Comparison of ENCODE assay signal across 10 mouse cellular contexts in genomic region chr7:4900523-4900851, GRCm38 (mm10). TPM values are rescaled to one million over a fixed set of nuclear protein-coding genes. Genes with fewer than 3 reads are reported as not detected.
DNase-seq lines count a peak whose midpoint lies in the region; ATAC-seq and TF ChIP-seq lines count a peak whose summit lies in the region.
"Had no signal": no experiment of that assay in that cellular context is flagged by ENCODE, and none has a peak within 500 bp of the region (broad histone marks: within the 10 kb centered on the region; RNA-seq: fewer than 3 reads in every experiment).

No protein-coding gene starts in this region.

- peaks cover 18% of the 10 kb centered on the region for H3K4me1 ChIP-seq in heart, embryonic 13.5 days
- peaks cover 77% of the 10 kb centered on the region for H3K4me1 ChIP-seq in E14TG2a.4 (replicated peaks; ENCODE audit: low read depth, low read length)
- no peaks in the 10 kb centered on the region for H3K4me1 ChIP-seq in hindbrain, embryonic 11.5 days (replicated peaks; ENCODE audit: control insufficient read depth, insufficient read depth, low read length)

- intact Hi-C loops in heart, postnatal 10 days (cut with DNase I) = no loop called here

- no peak for TF ChIP-seq CTCF in E14TG2a.4 (conservative IDR thresholded peaks at IDR 0.05; ENCODE audit: low read length)

- no peaks in the 10 kb centered on the region for H3K36me3 ChIP-seq in heart, embryonic 13.5 days
- H3K36me3 ChIP-seq in E14TG2a.4 (ENCODE audit: insufficient read depth, low read length) = peaks cover 29% of the 10 kb centered on the region
- no peaks in the 10 kb centered on the region for H3K36me3 ChIP-seq in hindbrain, embryonic 11.5 days (ENCODE audit: control insufficient read depth, insufficient read depth, low read length)

- 17% methylated on average over 10 of the region's 11 CpGs for WGBS in heart, embryonic 13.5 days
- WGBS in hindbrain, embryonic 11.5 days = 36% methylated on average over 9 of the region's 11 CpGs

- peak overlapping the region; percentile 49 for H3K4me3 ChIP-seq in heart, embryonic 13.5 days
- peak overlapping the region; percentile 53; the same call in 1 of the 2 replicates for H3K4me3 ChIP-seq in E14TG2a.4 (replicated peaks; ENCODE audit: low read length)
- 0 out of 2 replicates have a peak overlapping the region, but pooled peaks have one; percentile 2 for H3K4me3 ChIP-seq in hindbrain, embryonic 11.5 days (ENCODE audit: low read depth, low read length)

- H3K9ac ChIP-seq in heart, embryonic 13.5 days = peak overlapping the region; percentile 77
- H3K9ac ChIP-seq in hindbrain, embryonic 11.5 days (ENCODE audit: low read depth, low read length) = no peak overlapping the region

- H3K27ac ChIP-seq in heart, embryonic 13.5 days (replicated peaks) = peak overlapping the region; percentile 87
- no peak overlapping the region for H3K27ac ChIP-seq in hindbrain, embryonic 11.5 days (ENCODE audit: low read depth, low read length)

- H3K27me3 ChIP-seq in heart, embryonic 13.5 days (replicated peaks) = peaks cover 5% of the 10 kb centered on the region; the same call in 1 of the 2 replicates
- H3K27me3 ChIP-seq in E14TG2a.4 (ENCODE audit: insufficient read depth, low read length) = no peaks in the 10 kb centered on the region
- peaks cover 3% of the 10 kb centered on the region; the same call in 1 of the 2 replicates for H3K27me3 ChIP-seq in hindbrain, embryonic 11.5 days (ENCODE audit: control insufficient read depth, insufficient read depth, low read length)

- peaks cover 4% of the 10 kb centered on the region; the same call in 1 of the 2 replicates for H3K9me3 ChIP-seq in heart, embryonic 13.5 days
- no peaks in the 10 kb centered on the region for H3K9me3 ChIP-seq in E14TG2a.4 (ENCODE audit: low read length)
- no peaks in the 10 kb centered on the region for H3K9me3 ChIP-seq in hindbrain, embryonic 11.5 days (ENCODE audit: control insufficient read depth, low read length)

- no peak for DNase-seq in heart, postnatal 10 days
- DNase-seq in hindbrain, embryonic 11.5 days (ENCODE audit: low spot score) = no peak
- no peak for DNase-seq in frontal cortex, postnatal 36 days (ENCODE audit: low spot score in 2 of 2)
- no peak for DNase-seq in ovary, postnatal 14 days (ENCODE audit: low spot score)
- DNase-seq in thymus, adult 18-20 months = no peak
- DNase-seq: adrenal gland, postnatal 25 days had no signal

- H3K4me2 ChIP-seq in heart, embryonic 13.5 days = peak overlapping the region; percentile 71
- 0 out of 2 replicates have a peak overlapping the region, but pooled peaks have one; percentile 7 for H3K4me2 ChIP-seq in hindbrain, embryonic 11.5 days (replicated peaks; ENCODE audit: low read depth, low read length)

- no peak for ATAC-seq in heart, embryonic 13.5 days (ENCODE audit: extremely low read depth, insufficient number of reproducible peaks, low FRiP score, low TSS enrichment)
- no peak for ATAC-seq in hindbrain, embryonic 11.5 days (ENCODE audit: low FRiP score)
- ATAC-seq in megakaryocyte progenitor cell, adult 5-6 weeks (replicated peaks; ENCODE audit: poor library complexity) = peak; percentile 9

RNA-seq across cellular contexts. Expression of gene Gm36210, which starts 5.8 kb away (rescaled TPM):
- polyA plus RNA-seq in heart, embryonic 13.5 days (2015; fragmentation: Nextera tagmentation; extraction: Ambion mirVana) = 0.27 TPM in 1 of 2 replicates, not detected in the other
- not detected for total RNA-seq in heart, postnatal 10 days (2021)
- polyA plus RNA-seq in hindbrain, embryonic 11.5 days (2014; fragmentation: Nextera tagmentation; extraction: Ambion mirVana) = 0.11 TPM in 1 of 2 replicates, not detected in the other
- not detected in 2 replicates for total RNA-seq in megakaryocyte progenitor cell, adult 5-6 weeks (2015)
- not detected in 2 replicates for total RNA-seq in megakaryocyte progenitor cell, adult 5-6 weeks (2017)
- total RNA-seq: adrenal gland, postnatal 25 days; neutrophil, adult 5-6 weeks had no signal

RNA-seq across cellular contexts. Expression of gene Zfp628, which starts 14.5 kb away (rescaled TPM):
- polyA plus RNA-seq in heart, embryonic 13.5 days (2015; fragmentation: Nextera tagmentation; extraction: Ambion mirVana) = 2.4 and 2.9 TPM in 2 replicates
- 10 to 100 TPM; 11.8 to 13.8 TPM for total RNA-seq in heart, postnatal 10 days (2021)
- polyA plus RNA-seq in hindbrain, embryonic 11.5 days (2014; fragmentation: Nextera tagmentation; extraction: Ambion mirVana) = 4.0 and 4.2 TPM in 2 replicates
- 7.4 and 8.0 TPM in 2 replicates for total RNA-seq in megakaryocyte progenitor cell, adult 5-6 weeks (2015)
- 1.9 and 2.7 TPM in 2 replicates for total RNA-seq in megakaryocyte progenitor cell, adult 5-6 weeks (2017)

RNA-seq across cellular contexts. Expression of gene Nat14, which starts 21.3 kb away (rescaled TPM):
- polyA plus RNA-seq in heart, embryonic 13.5 days (2015; fragmentation: Nextera tagmentation; extraction: Ambion mirVana) = 4.2 and 5.8 TPM in 2 replicates
- total RNA-seq in heart, postnatal 10 days (2021) = 1 to 10 TPM; 4.9 to 5.2 TPM
- polyA plus RNA-seq in hindbrain, embryonic 11.5 days (2014; fragmentation: Nextera tagmentation; extraction: Ambion mirVana) = 7.1 and 7.3 TPM in 2 replicates
- total RNA-seq in megakaryocyte progenitor cell, adult 5-6 weeks (2015) = 0.20 and 0.64 TPM in 2 replicates
- not detected in 2 replicates for total RNA-seq in megakaryocyte progenitor cell, adult 5-6 weeks (2017)

RNA-seq across cellular contexts. Expression of gene Isoc2a, which starts 23.5 kb away (rescaled TPM):
- 1.4 TPM in 2 replicates for polyA plus RNA-seq in heart, embryonic 13.5 days (2015; fragmentation: Nextera tagmentation; extraction: Ambion mirVana)
- 10 to 100 TPM; 15.8 to 16.3 TPM for total RNA-seq in heart, postnatal 10 days (2021)
- polyA plus RNA-seq in hindbrain, embryonic 11.5 days (2014; fragmentation: Nextera tagmentation; extraction: Ambion mirVana) = 1.1 TPM in 2 replicates
- 2.4 and 3.1 TPM in 2 replicates for total RNA-seq in megakaryocyte progenitor cell, adult 5-6 weeks (2015)
- total RNA-seq in megakaryocyte progenitor cell, adult 5-6 weeks (2017) = 7.3 and 8.7 TPM in 2 replicates

RNA-seq across cellular contexts. Expression of gene Ssc5d, which starts 25.1 kb away (rescaled TPM):
- 1.5 and 2.0 TPM in 2 replicates for polyA plus RNA-seq in heart, embryonic 13.5 days (2015; fragmentation: Nextera tagmentation; extraction: Ambion mirVana)
- total RNA-seq in heart, postnatal 10 days (2021) = 10 to 100 TPM; 12.5 TPM
- polyA plus RNA-seq in hindbrain, embryonic 11.5 days (2014; fragmentation: Nextera tagmentation; extraction: Ambion mirVana) = 1.1 and 1.4 TPM in 2 replicates
- not detected in 2 replicates for total RNA-seq in megakaryocyte progenitor cell, adult 5-6 weeks (2015)
- total RNA-seq in megakaryocyte progenitor cell, adult 5-6 weeks (2017) = 0.10 TPM in 1 of 2 replicates, not detected in the other

Comparison
In these comparisons a context has a peak if more than half of its experiments do, and no peak if none do; other contexts are left out.
1. H3K4me3 ChIP-seq: peak in every context shown above with its lines; median percentile 53 in E14TG2a.4; 49 in heart, embryonic 13.5 days; 2 in hindbrain, embryonic 11.5 days.